Mouse (Mus musculus) right cerebral cortex, adult 18-20 months (tissue): ENCODE data around the gene Pakap.

Experiments
- DNase-seq: peaks from one replicate; pipeline ENCODE4 v3.0.0; 2022; ENCODE audit warnings: mixed read lengths

Gene Pakap

GRCm38 (mm10) chr4:57632386-57632785 is 64.4 kb downstream of the Pakap start:
- DNase-seq: no peak

- peak; percentile 51 for DNase-seq
Measured at GRCm38 (mm10) chr4:57633052-57633451, 65.1 kb downstream of the Pakap start.

- DNase-seq: no peak
Measured at GRCm38 (mm10) chr4:57634956-57635355, 67.0 kb downstream of the Pakap start.

GRCm38 (mm10) chr4:57636782-57637482 is 69.0 kb downstream of the Pakap start:
- DNase-seq: peak; percentile 44

GRCm38 (mm10) chr4:57637636-57638386 is 69.8 kb downstream of the Pakap start:
- DNase-seq: peak; percentile 77

- DNase-seq: no peak
Measured at GRCm38 (mm10) chr4:57638941-57639340, 71.0 kb downstream of the Pakap start.

- peak; percentile 52 for DNase-seq
Measured at GRCm38 (mm10) chr4:57640222-57640621, 72.2 kb downstream of the Pakap start.

GRCm38 (mm10) chr4:57640971-57641370 is 73.0 kb downstream of the Pakap start:
- no peak for DNase-seq

GRCm38 (mm10) chr4:57650994-57651393 is 83.0 kb downstream of the Pakap start:
- no peak for DNase-seq

GRCm38 (mm10) chr4:57651547-57651946 is 83.6 kb downstream of the Pakap start:
- no peak for DNase-seq

GRCm38 (mm10) chr4:57652185-57652904 is 84.4 kb downstream of the Pakap start:
- peak; percentile 67 for DNase-seq

GRCm38 (mm10) chr4:57655966-57656365 is 88.0 kb downstream of the Pakap start:
- no peak for DNase-seq

GRCm38 (mm10) chr4:57656388-57656787 is 88.4 kb downstream of the Pakap start:
- DNase-seq: peak; percentile 55

GRCm38 (mm10) chr4:57656861-57657260 is 88.9 kb downstream of the Pakap start:
- no peak for DNase-seq

- DNase-seq: no peak
Measured at GRCm38 (mm10) chr4:57660470-57660869, 92.5 kb downstream of the Pakap start.

GRCm38 (mm10) chr4:57666101-57666500 is 98.1 kb downstream of the Pakap start:
- DNase-seq: no peak

- no peak for DNase-seq
Measured at GRCm38 (mm10) chr4:57670813-57671469, 103.0 kb downstream of the Pakap start.

- no peak for DNase-seq
Measured at GRCm38 (mm10) chr4:57672541-57672940, 104.6 kb downstream of the Pakap start.

GRCm38 (mm10) chr4:57672996-57673906 is 105.3 kb downstream of the Pakap start:
- peak; percentile 87 for DNase-seq

- no peak for DNase-seq
Measured at GRCm38 (mm10) chr4:57674351-57674750, 106.4 kb downstream of the Pakap start.

GRCm38 (mm10) chr4:57675387-57675786 is 107.4 kb downstream of the Pakap start:
- no peak for DNase-seq

GRCm38 (mm10) chr4:57677916-57678315 is 109.9 kb downstream of the Pakap start:
- no peak for DNase-seq
